Mouse (Mus musculus): ENCODE measurements at regions not wholly inside any gene's neighbourhood (a gene's known extent, or its start where the extent isn't known, plus 50 kb on each side); places are given as distances from the start of the nearest gene placed in this dataset.
"Not testable (repeated sequence)": the region's sequence is repeated elsewhere in the genome, so short reads cannot be mapped to it uniquely, and the experiment has no call there.

DNA sequence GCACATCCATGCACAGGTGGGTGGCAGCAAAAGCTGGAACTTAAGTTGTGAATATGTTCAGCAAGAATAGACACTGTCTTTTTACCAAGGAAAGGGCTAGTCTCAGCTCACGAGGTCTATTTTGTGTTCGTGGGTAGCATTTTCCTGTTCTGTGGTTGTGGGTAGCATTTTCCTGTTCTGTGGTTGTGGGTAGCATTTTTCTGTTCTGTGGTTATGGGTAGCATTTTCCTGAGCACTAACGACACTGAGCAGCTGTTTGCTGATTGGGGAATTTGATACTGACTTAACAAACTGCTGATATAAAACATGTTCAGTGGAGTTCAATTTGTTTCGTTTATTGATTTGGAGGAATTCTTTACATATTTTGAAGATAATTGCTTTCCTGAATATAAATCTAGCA is 837.8 kb upstream of the Vwc2 start:
- no peaks in the 10 kb centered on the region for H3K27me3 ChIP-seq (ENCODE audit: control insufficient read depth, insufficient read depth, insufficient read length)
- no peaks in the 10 kb centered on the region for H3K36me3 ChIP-seq (ENCODE audit: control insufficient read depth, insufficient read depth)
- no peak overlapping the region for H3K4me3 ChIP-seq (ENCODE audit: insufficient read depth, poor library complexity, severe bottlenecking)
- no peaks in the 10 kb centered on the region for H3K79me3 ChIP-seq (ENCODE audit: low read depth)
- no peaks in the 10 kb centered on the region for H3K79me2 ChIP-seq (ENCODE audit: control insufficient read depth, insufficient read depth)
- TF ChIP-seq MYOG (IDR thresholded peaks at IDR 0.05; ENCODE audit: control insufficient read depth, extremely low read depth, insufficient read length) (no peak), MYOD1 (IDR thresholded peaks at IDR 0.05; ENCODE audit: control insufficient read depth, insufficient read length, low read depth) (peak; percentile 43)
- H3ac ChIP-seq (ENCODE audit: control insufficient read depth, insufficient read length, low read depth) = no peak overlapping the region

DNA sequence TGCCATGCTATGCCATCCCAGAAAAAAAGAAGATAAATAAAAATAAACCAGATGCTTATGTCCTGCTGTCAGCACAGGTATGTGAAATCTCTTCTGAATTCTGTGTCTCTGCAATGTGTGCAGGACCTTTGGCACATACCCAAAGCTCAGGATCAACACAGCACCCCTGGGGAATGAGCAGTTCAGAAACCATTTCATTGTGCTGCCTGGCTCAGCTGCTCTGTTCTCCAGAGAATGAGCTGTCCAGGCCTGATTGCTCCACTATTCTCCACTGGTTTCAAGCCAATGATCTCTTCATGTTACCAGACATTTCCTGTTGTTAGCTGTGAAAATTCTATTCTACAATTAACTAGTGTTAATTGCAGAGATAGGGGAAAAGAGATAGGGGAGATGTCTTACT is 830.5 kb upstream of the Vwc2 start:
- H3K79me3 ChIP-seq (ENCODE audit: low read depth) = no peaks in the 10 kb centered on the region
- TF ChIP-seq CEBPB (IDR thresholded peaks at IDR 0.05; ENCODE audit: low read depth) (no peak), MYOD1 (IDR thresholded peaks at IDR 0.05; ENCODE audit: control insufficient read depth, insufficient read length, low read depth) (no peak), MAX (IDR thresholded peaks at IDR 0.05) (no peak), FOSL1 (IDR thresholded peaks at IDR 0.05; ENCODE audit: insufficient read depth, low read length, poor library complexity, severe bottlenecking) (no peak), USF1 (IDR thresholded peaks at IDR 0.05; ENCODE audit: low read depth) (no peak), MYOG (IDR thresholded peaks at IDR 0.05; ENCODE audit: control insufficient read depth, extremely low read depth, insufficient read length) (no peak), CTCF (IDR thresholded peaks at IDR 0.05; ENCODE audit: control insufficient read depth, insufficient read depth, insufficient read length) (no peak)

DNA sequence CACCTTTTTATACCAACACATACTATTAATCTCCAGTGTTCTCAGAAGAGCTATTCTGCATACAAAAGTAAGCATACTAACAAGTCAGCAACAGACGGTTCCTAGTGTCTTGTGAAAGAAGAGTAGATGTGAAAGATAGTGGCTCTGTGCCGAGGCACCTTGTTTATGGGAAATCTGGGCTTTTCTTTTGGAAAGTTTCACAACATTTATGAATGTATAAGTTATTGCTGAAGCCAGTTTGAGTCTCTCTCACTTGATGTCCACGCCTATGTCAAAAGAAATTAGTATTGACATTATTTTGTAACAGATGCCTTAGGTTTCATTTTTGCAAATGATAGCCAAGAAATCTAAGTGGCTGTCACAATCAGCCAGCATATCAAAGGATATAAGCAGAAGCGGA is 822.0 kb upstream of the Vwc2 start:
- Histone ChIP-seq H3ac (ENCODE audit: control insufficient read depth, insufficient read length, low read depth) (no peak overlapping the region), H3K4me3 (ENCODE audit: insufficient read depth, poor library complexity, severe bottlenecking) (no peak overlapping the region), H3K79me2 (ENCODE audit: control insufficient read depth, insufficient read depth) (no peaks in the 10 kb centered on the region), H3K79me3 (ENCODE audit: low read depth) (no peaks in the 10 kb centered on the region), H3K36me3 (ENCODE audit: control insufficient read depth, insufficient read depth) (no peaks in the 10 kb centered on the region), H3K27me3 (ENCODE audit: control insufficient read depth, insufficient read depth, insufficient read length) (no peaks in the 10 kb centered on the region)
- no peak for TF ChIP-seq MYOD1 (IDR thresholded peaks at IDR 0.05; ENCODE audit: control insufficient read depth, insufficient read length, low read depth)
- no peak for TF ChIP-seq MAX (IDR thresholded peaks at IDR 0.05)
- no peak for TF ChIP-seq CEBPB (IDR thresholded peaks at IDR 0.05; ENCODE audit: low read depth)
- TF ChIP-seq MYOG (IDR thresholded peaks at IDR 0.05; ENCODE audit: control insufficient read depth, extremely low read depth, insufficient read length) = no peak
- no peak for TF ChIP-seq FOSL1 (IDR thresholded peaks at IDR 0.05; ENCODE audit: insufficient read depth, low read length, poor library complexity, severe bottlenecking)
- TF ChIP-seq USF1 (IDR thresholded peaks at IDR 0.05; ENCODE audit: low read depth) = no peak
- no peak for TF ChIP-seq CTCF (IDR thresholded peaks at IDR 0.05; ENCODE audit: control insufficient read depth, insufficient read depth, insufficient read length)

More for the DNA sequence above, 830.5 kb upstream of the Vwc2 start:
- Histone ChIP-seq H3ac (ENCODE audit: control insufficient read depth, insufficient read length, low read depth) (no peak overlapping the region), H3K27me3 (ENCODE audit: control insufficient read depth, insufficient read depth, insufficient read length) (no peaks in the 10 kb centered on the region), H3K4me3 (ENCODE audit: insufficient read depth, poor library complexity, severe bottlenecking) (no peak overlapping the region), H3K79me2 (ENCODE audit: control insufficient read depth, insufficient read depth) (no peaks in the 10 kb centered on the region), H3K36me3 (ENCODE audit: control insufficient read depth, insufficient read depth) (no peaks in the 10 kb centered on the region)

DNA sequence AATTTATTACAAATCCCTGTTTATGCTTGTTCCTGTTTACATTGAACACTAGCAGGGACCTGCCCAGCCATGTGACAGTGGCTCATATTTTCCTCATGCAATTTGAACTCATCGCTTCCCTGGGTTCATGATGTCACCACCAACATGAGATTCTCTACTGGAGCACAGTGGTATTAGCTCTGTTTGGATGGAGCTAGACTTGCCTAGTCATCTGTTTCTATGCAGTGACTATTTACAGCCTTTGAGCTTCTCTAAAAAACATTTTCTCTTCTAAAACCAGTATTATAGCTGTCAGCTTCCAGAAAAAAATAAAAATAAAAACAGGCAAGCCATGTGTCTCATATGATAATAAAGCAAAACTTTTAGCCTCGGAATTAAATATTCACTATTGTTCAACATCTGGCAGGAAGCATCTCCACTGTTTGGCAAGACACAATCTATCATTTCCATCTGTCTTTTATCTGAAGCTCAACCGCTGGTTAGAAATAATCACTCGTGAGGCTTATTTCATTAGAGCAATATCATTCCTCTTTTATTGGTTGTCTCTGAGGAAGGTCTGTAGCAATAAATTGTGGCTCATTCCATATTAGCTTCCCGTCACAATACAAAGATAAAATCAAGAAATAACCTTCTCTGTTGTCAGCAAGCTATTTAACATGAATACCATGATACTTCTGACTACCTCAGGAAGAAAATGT is 804.9 kb upstream of the Vwc2 start:
- no peak for TF ChIP-seq MYOD1 (IDR thresholded peaks at IDR 0.05; ENCODE audit: control insufficient read depth, insufficient read length, low read depth)
- TF ChIP-seq MAX (IDR thresholded peaks at IDR 0.05) = no peak
- TF ChIP-seq MYOG (IDR thresholded peaks at IDR 0.05; ENCODE audit: control insufficient read depth, extremely low read depth, insufficient read length) = no peak
- TF ChIP-seq USF1 (IDR thresholded peaks at IDR 0.05; ENCODE audit: low read depth) = no peak
- no peak for TF ChIP-seq FOSL1 (IDR thresholded peaks at IDR 0.05; ENCODE audit: insufficient read depth, low read length, poor library complexity, severe bottlenecking)
- no peak for TF ChIP-seq CTCF (IDR thresholded peaks at IDR 0.05; ENCODE audit: control insufficient read depth, insufficient read depth, insufficient read length)
- no peak for TF ChIP-seq CEBPB (IDR thresholded peaks at IDR 0.05; ENCODE audit: low read depth)
- no peaks in the 10 kb centered on the region for H3K27me3 ChIP-seq (ENCODE audit: control insufficient read depth, insufficient read depth, insufficient read length)
- no peaks in the 10 kb centered on the region for H3K79me2 ChIP-seq (ENCODE audit: control insufficient read depth, insufficient read depth)
- H3K79me3 ChIP-seq (ENCODE audit: low read depth) = no peaks in the 10 kb centered on the region
- H3K36me3 ChIP-seq (ENCODE audit: control insufficient read depth, insufficient read depth) = no peaks in the 10 kb centered on the region
- H3ac ChIP-seq (ENCODE audit: control insufficient read depth, insufficient read length, low read depth) = no peak overlapping the region
- no peak overlapping the region for H3K4me3 ChIP-seq (ENCODE audit: insufficient read depth, poor library complexity, severe bottlenecking)

DNA sequence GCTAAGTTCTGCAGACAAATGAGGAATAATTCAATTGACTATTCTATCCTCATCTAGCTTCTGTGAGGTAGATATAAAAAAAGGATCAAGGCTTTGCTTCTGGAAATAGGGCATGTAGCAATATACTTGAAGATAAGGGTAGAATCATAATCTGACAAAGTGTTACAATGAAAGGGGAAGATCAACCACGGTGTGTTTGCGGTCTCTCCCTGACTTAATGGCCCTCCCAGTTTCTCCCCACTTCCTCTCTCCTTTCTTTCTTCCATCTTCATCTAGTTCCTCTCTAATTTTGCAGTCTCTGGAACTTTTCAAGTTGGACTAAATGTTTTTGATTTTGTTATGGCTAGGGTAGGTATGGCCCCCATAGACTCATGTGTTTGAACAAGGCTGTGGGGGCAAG is 796.6 kb upstream of the Vwc2 start:
- Histone ChIP-seq H3K79me3 (ENCODE audit: low read depth) (no peaks in the 10 kb centered on the region), H3K36me3 (ENCODE audit: control insufficient read depth, insufficient read depth) (no peaks in the 10 kb centered on the region), H3K79me2 (ENCODE audit: control insufficient read depth, insufficient read depth) (no peaks in the 10 kb centered on the region), H3ac (ENCODE audit: control insufficient read depth, insufficient read length, low read depth) (no peak overlapping the region), H3K4me3 (ENCODE audit: insufficient read depth, poor library complexity, severe bottlenecking) (no peak overlapping the region), H3K27me3 (ENCODE audit: control insufficient read depth, insufficient read depth, insufficient read length) (no peaks in the 10 kb centered on the region)
- no peak for TF ChIP-seq MYOG (IDR thresholded peaks at IDR 0.05; ENCODE audit: control insufficient read depth, extremely low read depth, insufficient read length)

DNA sequence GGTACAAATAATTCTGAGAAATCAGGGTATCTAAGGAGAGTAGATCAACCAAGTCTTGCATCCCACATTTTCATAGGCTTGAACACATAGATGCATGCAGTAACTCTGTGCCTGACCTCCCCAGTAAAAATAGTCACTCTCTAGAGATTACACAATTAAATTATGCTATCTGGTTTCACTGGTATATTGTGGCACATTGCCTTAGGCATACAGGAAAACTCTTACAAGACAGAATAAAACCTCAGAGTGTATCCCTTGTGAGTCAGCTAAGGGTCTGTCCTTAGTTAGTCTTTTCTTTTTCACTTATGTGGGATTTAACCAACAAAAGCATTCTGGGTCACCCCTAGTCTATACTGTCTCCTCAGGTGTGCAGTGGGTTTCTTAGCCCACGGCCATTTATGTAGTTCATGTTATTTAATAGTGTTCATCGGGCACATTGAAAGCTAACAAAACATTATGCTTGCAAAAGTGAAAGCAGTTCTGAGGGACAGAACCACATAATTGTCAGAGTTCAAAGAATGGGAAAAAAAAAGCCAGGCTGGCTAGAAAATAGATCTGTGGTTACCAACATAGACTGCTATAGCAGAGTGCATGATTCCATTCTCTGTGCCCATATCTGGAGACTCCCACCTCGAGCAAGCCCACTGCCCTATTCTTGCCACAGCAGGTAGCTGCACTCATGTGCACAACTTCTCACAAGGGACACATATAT is 795.8 kb upstream of the Vwc2 start:
- TF ChIP-seq MYOD1 (IDR thresholded peaks at IDR 0.05; ENCODE audit: control insufficient read depth, insufficient read length, low read depth) (no peak), USF1 (IDR thresholded peaks at IDR 0.05; ENCODE audit: low read depth) (no peak), FOSL1 (IDR thresholded peaks at IDR 0.05; ENCODE audit: insufficient read depth, low read length, poor library complexity, severe bottlenecking) (no peak), CTCF (IDR thresholded peaks at IDR 0.05; ENCODE audit: control insufficient read depth, insufficient read depth, insufficient read length) (no peak), MAX (IDR thresholded peaks at IDR 0.05) (no peak), CEBPB (IDR thresholded peaks at IDR 0.05; ENCODE audit: low read depth) (no peak), MYOG (IDR thresholded peaks at IDR 0.05; ENCODE audit: control insufficient read depth, extremely low read depth, insufficient read length) (no peak)

DNA sequence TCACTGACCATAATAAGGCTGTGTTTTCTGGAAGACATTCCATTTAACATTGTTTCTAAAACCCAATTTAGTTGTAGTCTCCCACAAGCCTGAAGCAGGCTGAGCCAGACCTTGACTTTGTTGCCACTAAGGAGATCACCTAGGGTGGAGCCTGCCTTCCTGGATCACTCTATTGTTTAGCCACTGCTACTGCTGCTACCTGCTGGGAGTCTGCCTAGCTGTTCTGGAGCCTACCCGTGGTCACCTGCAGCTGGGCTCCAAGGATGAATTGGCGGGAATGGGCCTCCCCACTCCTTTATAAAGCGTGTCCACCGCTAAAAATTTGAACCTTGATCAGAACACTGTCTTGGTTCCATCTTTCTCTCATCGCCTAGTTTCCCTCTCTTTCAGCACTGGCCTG is 783.8 kb upstream of the Vwc2 start:
- not testable (repeated sequence) for H3K36me3 ChIP-seq (ENCODE audit: control insufficient read depth, insufficient read depth); H3K79me3 ChIP-seq (ENCODE audit: low read depth); H3K79me2 ChIP-seq (ENCODE audit: control insufficient read depth, insufficient read depth); H3K27me3 ChIP-seq (ENCODE audit: control insufficient read depth, insufficient read depth, insufficient read length); H3K4me3 ChIP-seq (ENCODE audit: insufficient read depth, poor library complexity, severe bottlenecking); H3ac ChIP-seq (ENCODE audit: control insufficient read depth, insufficient read length, low read depth)

More for the DNA sequence above, 795.8 kb upstream of the Vwc2 start:
- no peaks in the 10 kb centered on the region for H3K79me2 ChIP-seq (ENCODE audit: control insufficient read depth, insufficient read depth)
- no peaks in the 10 kb centered on the region for H3K36me3 ChIP-seq (ENCODE audit: control insufficient read depth, insufficient read depth)
- no peak overlapping the region for H3K4me3 ChIP-seq (ENCODE audit: insufficient read depth, poor library complexity, severe bottlenecking)
- H3K79me3 ChIP-seq (ENCODE audit: low read depth) = no peaks in the 10 kb centered on the region
- no peaks in the 10 kb centered on the region for H3K27me3 ChIP-seq (ENCODE audit: control insufficient read depth, insufficient read depth, insufficient read length)
- H3ac ChIP-seq (ENCODE audit: control insufficient read depth, insufficient read length, low read depth) = no peak overlapping the region

Measured in C2C12 (cell line).